Mouse (Mus musculus): ENCODE results near the gene Olfr293. TPM values are rescaled to one million over a fixed set of nuclear protein-coding genes. Genes with fewer than 3 reads are reported as not detected.

Gene Olfr293
- polyA plus RNA-seq (2012; ENCODE audit: insufficient read depth, insufficient read length, missing spikeins): not detected in 2 replicates

GRCm38 (mm10) chr7:86648761-86649160 is at the start of gene Olfr293:
Gene Olfr293 (plus strand): TSS chr7:86649061.
- Histone ChIP-seq H3K4me3 (ENCODE audit: insufficient read depth, low read depth, low read length) (no peak within 1 kb of the TSS), H3K4me1 (ENCODE audit: control insufficient read depth, insufficient read depth, insufficient read length, low read length) (no peaks in the 10 kb centered on the region), H3K27ac (replicated peaks; ENCODE audit: low read depth, low read length) (no peak within 1 kb of the TSS)

- Histone ChIP-seq H3K4me1 (ENCODE audit: control insufficient read depth, insufficient read depth, insufficient read length, low read length) (no peaks in the 10 kb centered on the region), H3K27ac (replicated peaks; ENCODE audit: low read depth, low read length) (no peak within 1 kb of the TSS), H3K4me3 (ENCODE audit: insufficient read depth, low read depth, low read length) (no peak within 1 kb of the TSS)
Measured at GRCm38 (mm10) chr7:86616543-86616942, 32.3 kb upstream of the Olfr293 start, which contains the start of gene Olfr294. Gene Olfr294 (minus strand): TSS chr7:86616643.

- Histone ChIP-seq H3K4me3 (ENCODE audit: insufficient read depth, low read depth, low read length) (no peak within 1 kb of the TSS), H3K27ac (replicated peaks; ENCODE audit: low read depth, low read length) (no peak within 1 kb of the TSS), H3K4me1 (ENCODE audit: control insufficient read depth, insufficient read depth, insufficient read length, low read length) (no peaks in the 10 kb centered on the region)
Measured at GRCm38 (mm10) chr7:86688030-86688429, 39.2 kb downstream of the Olfr293 start, which contains the start of gene Olfr292. Gene Olfr292 (plus strand): TSS chr7:86688330.

Other genes with a start within 250 kb of the Olfr293 start
- not detected in 2 replicates for gene Olfr301, start 245.2 kb upstream of the Olfr293 start, polyA plus RNA-seq (2012; ENCODE audit: insufficient read depth, insufficient read length, missing spikeins)
- not detected in 2 replicates for gene Olfr299, start 189.1 kb upstream of the Olfr293 start, polyA plus RNA-seq (2012; ENCODE audit: insufficient read depth, insufficient read length, missing spikeins)
- gene Olfr298, start 156.6 kb upstream of the Olfr293 start, polyA plus RNA-seq (2012; ENCODE audit: insufficient read depth, insufficient read length, missing spikeins): not detected in 2 replicates
- not detected in 2 replicates for gene Olfr297, start 129.1 kb upstream of the Olfr293 start, polyA plus RNA-seq (2012; ENCODE audit: insufficient read depth, insufficient read length, missing spikeins)
- not detected in 2 replicates for gene Olfr295, start 65.2 kb upstream of the Olfr293 start, polyA plus RNA-seq (2012; ENCODE audit: insufficient read depth, insufficient read length, missing spikeins)
- gene Olfr294, start 32.4 kb upstream of the Olfr293 start, polyA plus RNA-seq (2012; ENCODE audit: insufficient read depth, insufficient read length, missing spikeins): not detected in 2 replicates
- not detected in 2 replicates for gene Olfr292, start 39.3 kb downstream of the Olfr293 start, polyA plus RNA-seq (2012; ENCODE audit: insufficient read depth, insufficient read length, missing spikeins)
- gene Folh1, start 126.9 kb downstream of the Olfr293 start, polyA plus RNA-seq (2012; ENCODE audit: insufficient read depth, insufficient read length, missing spikeins): 1.0 TPM in 1 of 2 replicates, not detected in the other
- gene Vmn2r77, start 146.0 kb downstream of the Olfr293 start, polyA plus RNA-seq (2012; ENCODE audit: insufficient read depth, insufficient read length, missing spikeins): not detected in 2 replicates

Measured in brown adipose tissue, adult 24 weeks (tissue).